Mouse (Mus musculus) thymus, postnatal 14 days (tissue): ENCODE data around the gene Noct.
"Not testable (repeated sequence)": the region's sequence is repeated elsewhere in the genome, so short reads cannot be mapped to it uniquely, and the experiment has no call there.

ENCODE experiments used
- DNase-seq: peaks from one replicate; pipeline ENCODE4 v3.0.0; 2021

Gene Noct

DNA sequence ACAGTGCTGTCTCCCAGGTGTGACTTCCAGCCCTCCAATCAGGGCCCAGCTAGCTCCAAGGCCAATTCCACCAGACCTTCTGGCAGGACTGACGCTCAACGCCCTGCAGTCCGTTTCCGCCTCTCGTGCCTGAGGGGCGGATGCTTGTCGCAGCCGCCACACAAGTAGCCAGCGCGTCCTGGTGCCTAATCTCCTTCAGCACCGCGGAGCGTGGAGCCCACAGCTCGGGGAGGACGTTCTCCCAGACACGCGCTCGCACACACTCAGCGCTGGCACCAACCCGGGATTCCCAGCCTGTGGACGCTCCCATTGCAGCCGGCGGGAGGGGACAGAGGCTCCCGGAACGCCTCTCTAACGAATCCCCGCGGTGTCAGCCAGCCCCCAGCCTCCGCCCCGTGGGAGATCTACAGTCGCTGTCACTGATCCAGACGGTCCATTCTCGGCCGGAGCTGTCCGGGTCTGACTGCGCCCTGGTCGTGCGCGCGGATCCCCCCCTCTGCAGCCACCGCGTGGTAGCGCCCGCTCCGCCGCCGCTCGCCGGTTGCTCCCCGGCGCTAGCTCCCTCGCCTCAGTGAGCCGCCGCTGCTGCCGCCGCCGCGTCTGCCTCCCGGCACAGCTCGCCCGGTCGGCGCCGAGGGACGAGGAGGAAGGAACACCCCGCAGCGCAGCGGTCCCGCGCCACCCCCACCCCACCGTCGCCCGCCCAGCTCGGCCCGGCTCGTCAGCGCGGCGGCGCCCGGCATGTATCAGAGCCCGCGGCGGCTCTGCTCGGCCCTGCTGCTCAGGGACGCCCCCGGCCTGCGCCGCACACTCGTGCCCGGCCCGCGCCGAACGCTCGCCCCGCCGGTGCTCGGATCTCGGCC lies at the start of gene Noct:
Noct (plus strand) TSS at position 85 of the 863 bp plus-strand sequence.
- DNase-seq = peak; percentile 89

GRCm38 (mm10) chr3:51178158-51178557 lies 46.1 kb upstream of the Noct start:
- no peak for DNase-seq

- no peak for DNase-seq
These were observed 44.6 kb upstream of the Noct start for GRCm38 (mm10) chr3:51179460-51180146.

GRCm38 (mm10) chr3:51180341-51180940 lies 43.8 kb upstream of the Noct start:
- DNase-seq = no peak

GRCm38 (mm10) chr3:51182455-51182854 lies 41.8 kb upstream of the Noct start:
- no peak for DNase-seq

DNA sequence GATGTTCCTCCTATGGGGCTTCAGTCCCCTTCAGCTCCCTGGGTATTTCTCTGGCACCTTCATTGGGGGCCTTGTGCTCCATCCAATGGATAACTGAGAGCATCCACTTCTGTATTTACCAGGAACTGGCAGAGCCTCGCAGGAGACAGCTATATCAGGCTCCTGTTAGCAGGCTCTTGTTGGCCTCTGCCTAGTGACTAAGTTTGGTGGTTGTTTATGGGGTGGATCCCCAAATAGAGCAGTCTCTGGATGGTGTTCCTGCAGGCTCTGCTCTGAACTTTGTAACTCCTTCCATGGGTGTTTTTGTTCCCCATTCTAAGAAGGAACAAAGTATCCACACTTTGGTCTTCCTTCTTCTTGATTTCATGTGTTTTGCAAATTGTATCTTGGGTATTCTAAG lies 40.7 kb upstream of the Noct start:
- not testable (repeated sequence) for DNase-seq

- not testable (repeated sequence) for DNase-seq
These were observed 40.3 kb upstream of the Noct start for GRCm38 (mm10) chr3:51183967-51184366.

DNA sequence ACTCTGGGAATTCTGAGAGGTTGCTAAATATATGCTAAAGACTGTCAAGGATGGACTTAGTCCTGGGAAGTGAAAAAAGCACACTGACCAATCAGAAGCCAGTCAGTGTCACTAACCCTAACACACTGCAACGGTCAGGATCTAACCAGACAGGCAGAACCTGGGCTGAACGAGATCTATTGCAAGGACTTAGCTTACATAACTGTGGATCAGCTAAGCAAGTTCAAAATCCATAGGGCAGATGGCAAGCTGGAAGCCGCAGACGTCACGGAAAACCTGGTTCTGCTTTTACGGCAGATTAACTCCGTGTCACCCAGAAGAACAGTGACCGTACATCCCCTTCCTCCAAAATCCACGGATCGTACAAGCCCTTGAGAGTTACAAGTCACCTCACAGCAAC lies 39.5 kb upstream of the Noct start:
- no peak for DNase-seq

DNA sequence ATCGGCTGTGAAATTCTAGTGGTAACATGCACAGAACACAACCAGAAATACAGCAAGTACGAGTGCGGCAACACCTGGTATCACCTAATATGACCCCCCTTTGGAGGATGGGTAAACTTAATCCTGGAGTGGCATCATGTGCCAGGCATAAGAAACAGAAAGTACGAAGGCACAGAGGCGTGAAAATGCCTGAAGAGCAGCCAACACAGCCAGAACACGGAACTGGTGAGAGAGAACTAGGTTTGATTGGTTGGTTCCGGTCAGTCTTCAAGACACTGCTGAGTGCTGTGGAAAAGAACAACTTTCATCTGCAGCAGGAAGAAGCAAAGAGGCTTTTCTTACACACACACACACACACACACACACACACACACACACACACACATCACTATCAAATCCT lies 38.8 kb upstream of the Noct start:
- DNase-seq = no peak

GRCm38 (mm10) chr3:51194075-51194474 lies 30.2 kb upstream of the Noct start:
- no peak for DNase-seq

- DNase-seq = no peak
These were observed 28.9 kb upstream of the Noct start for GRCm38 (mm10) chr3:51195321-51195720.

- peak; percentile 15 for DNase-seq
These were observed 28.5 kb upstream of the Noct start for GRCm38 (mm10) chr3:51195736-51196135.

DNA sequence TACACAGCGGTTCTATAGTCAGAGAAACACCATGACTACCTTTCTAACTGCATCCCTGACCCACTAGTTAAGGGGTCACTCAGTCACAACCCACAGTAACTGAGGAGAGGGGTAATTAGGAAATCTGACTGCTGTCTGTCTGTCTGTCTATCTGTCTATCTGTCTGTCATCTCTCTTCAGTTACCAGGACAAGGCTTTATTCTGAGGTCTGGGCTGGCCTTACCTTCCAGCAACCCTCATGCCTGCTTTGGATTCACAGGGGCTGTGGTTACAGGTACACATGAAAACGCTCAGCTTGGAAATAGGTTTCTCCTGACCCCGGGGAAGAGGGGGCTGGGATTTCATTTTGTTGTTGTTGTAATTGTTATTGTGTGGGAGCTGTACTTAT lies 27.5 kb upstream of the Noct start:
- no peak for DNase-seq

- no peak for DNase-seq
These were observed 27.0 kb upstream of the Noct start for GRCm38 (mm10) chr3:51197112-51197731.

GRCm38 (mm10) chr3:51198291-51198690 lies 26.0 kb upstream of the Noct start:
- DNase-seq = no peak

DNA sequence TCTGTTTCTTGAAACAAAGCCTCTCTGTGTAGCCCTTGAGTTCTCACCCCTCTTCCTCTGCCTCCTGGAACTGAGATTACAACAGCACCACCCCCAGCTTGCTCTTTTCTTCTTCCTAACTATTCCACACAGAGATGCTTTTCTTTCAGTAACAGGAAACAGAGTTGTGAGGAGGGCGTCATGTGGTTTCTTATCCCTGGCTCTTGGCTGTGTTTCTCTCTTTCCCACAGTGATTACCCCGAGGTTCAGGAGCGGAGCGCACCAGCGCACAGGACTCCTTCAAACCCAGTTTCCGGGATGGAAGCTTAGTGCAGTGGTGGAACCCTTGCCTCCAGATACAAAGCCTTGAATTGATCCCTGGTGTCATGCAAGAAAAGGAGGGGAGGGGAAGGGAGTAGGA lies 25.1 kb upstream of the Noct start:
- DNase-seq = no peak

GRCm38 (mm10) chr3:51200311-51200710 lies 23.9 kb upstream of the Noct start:
- no peak for DNase-seq

GRCm38 (mm10) chr3:51200894-51201293 lies 23.4 kb upstream of the Noct start:
- no peak for DNase-seq

GRCm38 (mm10) chr3:51201986-51202385 lies 22.3 kb upstream of the Noct start:
- DNase-seq = no peak

DNA sequence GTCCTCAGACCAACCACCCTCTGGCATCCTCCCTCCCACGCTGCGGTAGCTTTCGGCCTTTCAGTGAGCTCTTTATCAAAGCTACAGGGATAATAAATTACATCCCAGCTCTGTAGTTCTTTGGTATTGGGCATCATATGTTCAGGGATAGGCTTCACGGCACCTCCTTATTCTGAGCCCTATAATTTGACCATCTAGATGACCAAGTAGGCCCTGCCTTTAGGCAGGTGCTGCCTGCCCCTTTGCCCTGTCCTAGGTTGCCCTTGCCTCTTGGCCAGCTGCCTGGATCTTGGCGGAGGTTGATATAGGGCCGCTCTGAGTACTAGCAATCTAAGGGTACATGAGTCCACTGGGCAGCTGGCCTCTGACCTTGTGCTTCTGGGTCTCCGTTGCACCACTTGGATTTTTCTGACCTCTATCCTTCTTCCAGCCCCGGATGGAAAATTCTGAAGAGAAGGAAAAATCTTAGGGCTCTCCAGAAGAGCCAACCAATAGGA lies 21.7 kb upstream of the Noct start:
- no peak for DNase-seq

GRCm38 (mm10) chr3:51203906-51204305 lies 20.3 kb upstream of the Noct start:
- no peak for DNase-seq

- no peak for DNase-seq
These were observed 19.8 kb upstream of the Noct start for GRCm38 (mm10) chr3:51204441-51204840.

DNA sequence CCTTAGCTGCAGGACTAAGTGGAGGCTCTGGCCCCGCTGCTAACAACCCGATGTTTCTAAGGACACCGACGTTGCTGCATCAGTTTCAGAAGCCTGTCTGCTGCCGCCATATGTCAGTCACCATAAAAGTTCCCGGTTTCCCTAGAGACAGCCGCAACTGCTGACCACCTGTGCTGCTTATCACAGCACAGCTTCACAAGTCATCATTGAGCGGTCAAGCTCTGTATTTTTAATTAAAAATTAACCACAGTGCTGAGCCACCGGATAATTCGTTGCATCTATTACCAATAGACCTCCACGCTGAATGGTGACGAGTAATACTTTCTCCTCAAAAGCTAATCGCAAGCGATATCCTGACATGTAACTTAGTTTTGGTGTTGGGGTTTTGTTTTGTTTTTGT lies 19.4 kb upstream of the Noct start:
- DNase-seq = no peak
